Mouse (Mus musculus) midbrain, embryonic 12.5 days (tissue): ENCODE measurements at regions not wholly inside any gene's neighbourhood (a gene's known extent, or its start where the extent isn't known, plus 50 kb on each side); places are given as distances from the start of the nearest gene placed in this dataset.

Source experiments
- ATAC-seq: fragments of 200-750 bp; cut with Nextera tagmentation; 2 replicates; pipeline ENCODE4 v1.8.0; 2017; ENCODE audit warnings: low read depth, moderate TSS enrichment, moderate library complexity; ENCODE audit not compliant: low FRiP score
- H3K27ac ChIP-seq: fragments of 300-500 bp; sonication (generic); replicated peaks from 2 replicates; pipeline ENCODE4 v1.5.1; 2016; ENCODE audit warnings: mild to moderate bottlenecking
- H3K27me3 ChIP-seq: fragments of 300-500 bp; sonication (generic); 2 replicates; pipeline ENCODE4 v1.6.1; 2016; ENCODE audit warnings: mild to moderate bottlenecking
- H3K36me3 ChIP-seq: fragments of 300-500 bp; sonication (generic); 2 replicates; pipeline ENCODE4 v1.6.1; 2016
- H3K4me1 ChIP-seq: fragments of 300-500 bp; sonication (generic); 2 replicates; pipeline ENCODE4 v1.6.1; 2016
- H3K4me2 ChIP-seq: fragments of 300-500 bp; sonication (generic); replicated peaks from 2 replicates; pipeline ENCODE4 v1.6.1; 2016; ENCODE audit warnings: mild to moderate bottlenecking, moderate library complexity
- H3K4me3 ChIP-seq: fragments of 300-500 bp; sonication (generic); 2 replicates; pipeline ENCODE4 v1.5.1; 2016; ENCODE audit warnings: mild to moderate bottlenecking
- H3K9ac ChIP-seq: fragments of 300-500 bp; sonication (generic); replicated peaks from 2 replicates; pipeline ENCODE4 v1.6.1; 2016; ENCODE audit warnings: mild to moderate bottlenecking, moderate library complexity
- H3K9me3 ChIP-seq: fragments of 300-500 bp; sonication (generic); 2 replicates; pipeline ENCODE4 v1.6.1; 2016; ENCODE audit warnings: mild to moderate bottlenecking
- WGBS: fragments of 180-500 bp; shearing (Covaris S2); methylation state at CpG from one replicate; pipeline ENCODE4 v1.1.7; 2016; 5-methylcytosine and 5-hydroxymethylcytosine counted together

DNA sequence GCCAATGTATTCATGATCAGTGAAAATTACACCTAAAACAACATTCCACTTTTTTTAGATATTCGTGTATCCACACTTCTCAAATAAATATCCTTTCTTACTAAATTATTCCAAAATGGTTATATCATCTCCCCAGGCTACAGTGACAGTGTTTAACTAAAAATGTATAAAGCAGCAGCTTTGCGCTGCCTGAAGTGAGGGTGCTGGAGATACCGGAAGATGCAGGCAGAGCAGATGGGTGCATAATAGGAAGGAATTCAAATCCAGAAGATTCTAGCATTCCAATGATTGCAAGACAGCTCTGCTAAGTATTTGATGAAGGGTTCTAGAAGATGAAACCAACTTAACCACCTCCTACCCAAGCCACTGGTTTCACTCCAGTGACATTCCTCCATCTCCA lies 516.9 kb upstream of the Vstm2b start:
- ATAC-seq, result no peak

DNA sequence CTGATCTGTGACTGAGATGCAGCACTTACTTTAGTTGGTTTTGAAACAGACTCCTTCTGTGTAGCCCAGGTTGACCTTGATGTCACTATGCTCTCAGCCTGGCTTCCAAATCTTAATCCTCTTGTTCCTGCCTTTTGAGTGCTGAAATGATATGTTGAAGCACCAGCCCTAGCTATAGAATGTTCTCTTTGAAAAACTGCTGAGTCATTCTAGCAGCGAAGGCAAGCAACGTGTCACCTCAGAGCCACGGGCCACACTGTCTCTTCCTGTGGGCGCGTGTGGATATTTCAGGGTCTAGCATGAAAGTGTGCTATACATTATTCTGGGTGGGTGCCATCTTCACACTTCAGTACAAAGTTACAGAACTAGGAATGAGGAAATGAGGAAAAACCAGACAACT lies 510.0 kb upstream of the Vstm2b start:
- 89% methylated on average over 5 of the region's 5 CpGs for WGBS

More for the DNA sequence above, 516.9 kb upstream of the Vstm2b start:
- H3K36me3 ChIP-seq, result no peaks in the 10 kb centered on the region
- no peaks in the 10 kb centered on the region for H3K9me3 ChIP-seq
- H3K27me3 ChIP-seq, result no peaks in the 10 kb centered on the region
- H3K4me2 ChIP-seq, result no peak overlapping the region
- H3K9ac ChIP-seq, result no peak overlapping the region
- WGBS, result 87% methylated on average over 3 of the region's 3 CpGs
- H3K4me1 ChIP-seq, result peaks cover 5% of the 10 kb centered on the region; the same call in 1 of the 2 replicates
- H3K4me3 ChIP-seq, result no peak overlapping the region
- no peak overlapping the region for H3K27ac ChIP-seq

DNA sequence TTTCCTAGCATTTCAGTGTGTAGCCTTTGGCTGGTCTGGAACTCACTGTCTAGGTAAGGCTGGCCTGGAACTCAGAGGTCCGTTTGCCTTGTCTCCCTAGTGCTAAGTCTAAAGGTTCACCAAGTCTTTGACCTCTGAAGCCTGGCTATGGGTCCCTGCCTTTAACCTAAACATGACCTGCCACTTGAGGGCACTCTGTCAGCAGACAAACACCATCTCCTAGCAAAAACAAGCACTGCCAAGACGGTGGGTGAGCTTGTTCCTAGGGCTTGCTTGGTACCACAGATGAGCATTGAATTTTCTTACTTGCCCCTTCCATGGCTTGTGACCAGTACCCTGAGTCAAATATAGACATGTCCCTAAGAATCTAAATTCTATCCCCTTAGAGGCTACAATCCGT lies 508.3 kb upstream of the Vstm2b start:
- no peak for ATAC-seq

More for the DNA sequence above, 510.0 kb upstream of the Vstm2b start:
- no peak for ATAC-seq
- no peak overlapping the region for H3K4me3 ChIP-seq
- H3K9ac ChIP-seq, result no peak overlapping the region
- H3K27ac ChIP-seq, result no peak overlapping the region
- peaks cover 31% of the 10 kb centered on the region for H3K4me1 ChIP-seq
- H3K36me3 ChIP-seq, result no peaks in the 10 kb centered on the region
- H3K4me2 ChIP-seq, result no peak overlapping the region
- no peaks in the 10 kb centered on the region for H3K27me3 ChIP-seq
- H3K9me3 ChIP-seq, result no peaks in the 10 kb centered on the region

DNA sequence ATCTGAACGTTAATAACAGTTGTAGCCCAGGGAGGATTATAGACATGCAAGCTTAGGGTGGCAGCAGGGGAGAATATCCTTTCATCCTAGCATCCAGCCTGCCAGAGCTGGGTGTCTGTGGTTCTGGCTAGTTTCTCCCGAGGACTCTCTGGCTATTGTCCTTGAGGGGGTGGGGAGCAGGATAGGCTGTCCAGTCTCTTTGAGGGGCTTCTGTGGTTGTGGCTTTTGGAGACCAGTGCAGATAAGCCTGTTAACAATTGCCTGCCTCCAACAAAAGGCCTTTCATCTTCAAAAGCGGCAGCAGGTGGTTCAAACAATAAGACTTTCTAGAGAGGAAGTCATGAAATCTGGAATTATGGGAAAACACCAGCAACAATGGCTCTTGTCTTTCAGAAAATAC lies 507.2 kb upstream of the Vstm2b start:
- H3K27ac ChIP-seq, result peak overlapping the region; percentile 76
- no peaks in the 10 kb centered on the region for H3K36me3 ChIP-seq
- H3K4me2 ChIP-seq, result no peak overlapping the region
- H3K9ac ChIP-seq, result no peak overlapping the region
- H3K4me1 ChIP-seq, result peaks cover 33% of the 10 kb centered on the region
- H3K9me3 ChIP-seq, result no peaks in the 10 kb centered on the region
- no peak overlapping the region for H3K4me3 ChIP-seq
- ATAC-seq, result peak; percentile 74
- 8% methylated on average over 3 of the region's 3 CpGs for WGBS
- H3K27me3 ChIP-seq, result no peaks in the 10 kb centered on the region

More for the DNA sequence above, 508.3 kb upstream of the Vstm2b start:
- H3K27me3 ChIP-seq, result no peaks in the 10 kb centered on the region
- no peak overlapping the region for H3K4me2 ChIP-seq
- 0 out of 2 replicates have a peak overlapping the region, but pooled peaks have one; percentile 76 for H3K27ac ChIP-seq
- H3K9ac ChIP-seq, result no peak overlapping the region
- H3K4me3 ChIP-seq, result no peak overlapping the region
- peaks cover 33% of the 10 kb centered on the region for H3K4me1 ChIP-seq
- no peaks in the 10 kb centered on the region for H3K9me3 ChIP-seq
- WGBS, result 32% methylated on average over 3 of the region's 3 CpGs
- no peaks in the 10 kb centered on the region for H3K36me3 ChIP-seq

DNA sequence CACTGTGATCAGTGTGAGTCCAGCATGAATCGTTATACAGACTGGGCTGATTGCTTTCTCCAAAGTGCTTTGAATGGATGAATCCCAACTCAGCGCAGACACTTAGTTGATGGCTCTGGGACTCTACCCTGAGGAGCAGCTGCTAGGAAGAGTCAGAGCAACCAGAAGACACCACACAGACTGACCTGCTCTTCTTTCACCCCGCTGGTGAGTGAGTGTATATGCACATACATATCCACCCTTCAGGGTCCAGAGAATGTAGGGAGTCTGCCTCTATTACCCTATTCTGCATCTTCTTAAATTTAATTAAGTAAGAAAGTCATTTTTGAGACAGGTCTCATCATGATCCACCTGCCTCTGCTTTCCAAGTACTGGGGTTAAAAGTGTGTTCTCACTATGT lies 506.5 kb upstream of the Vstm2b start:
- Histone ChIP-seq H3K27ac (peak overlapping the region; percentile 76), H3K27me3 (no peaks in the 10 kb centered on the region), H3K4me2 (no peak overlapping the region), H3K9me3 (no peaks in the 10 kb centered on the region), H3K36me3 (no peaks in the 10 kb centered on the region), H3K4me3 (no peak overlapping the region), H3K9ac (no peak overlapping the region), H3K4me1 (peaks cover 33% of the 10 kb centered on the region)
- peak; percentile 36 for ATAC-seq
- WGBS, result 38% methylated on average over 3 of the region's 3 CpGs

DNA sequence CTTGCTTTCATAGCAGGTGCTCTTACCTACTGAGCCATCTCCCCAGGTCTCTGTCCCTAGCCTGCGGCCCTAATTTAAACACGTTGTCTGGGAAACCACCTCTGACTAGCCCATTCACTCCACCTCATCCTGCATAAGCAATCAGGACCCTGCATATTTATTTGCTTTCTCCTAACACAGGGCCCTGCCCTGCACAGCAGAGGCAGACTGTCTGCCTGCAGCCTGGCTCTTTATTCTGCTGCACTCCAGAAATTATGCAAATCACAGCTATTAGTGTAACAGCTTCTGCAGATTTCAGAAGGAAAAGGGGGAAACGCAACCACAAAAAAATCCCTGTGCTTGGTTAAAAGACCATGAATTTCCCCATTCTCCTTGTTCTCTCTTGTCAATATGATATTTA lies 505.9 kb upstream of the Vstm2b start:
- peak; percentile 89 for ATAC-seq
- 3% methylated on average over 3 of the region's 3 CpGs for WGBS
- Histone ChIP-seq H3K4me3 (no peak overlapping the region), H3K9ac (no peak overlapping the region), H3K4me1 (peaks cover 33% of the 10 kb centered on the region), H3K27ac (peak overlapping the region; percentile 76), H3K27me3 (no peaks in the 10 kb centered on the region), H3K9me3 (no peaks in the 10 kb centered on the region), H3K36me3 (no peaks in the 10 kb centered on the region), H3K4me2 (no peak overlapping the region)

DNA sequence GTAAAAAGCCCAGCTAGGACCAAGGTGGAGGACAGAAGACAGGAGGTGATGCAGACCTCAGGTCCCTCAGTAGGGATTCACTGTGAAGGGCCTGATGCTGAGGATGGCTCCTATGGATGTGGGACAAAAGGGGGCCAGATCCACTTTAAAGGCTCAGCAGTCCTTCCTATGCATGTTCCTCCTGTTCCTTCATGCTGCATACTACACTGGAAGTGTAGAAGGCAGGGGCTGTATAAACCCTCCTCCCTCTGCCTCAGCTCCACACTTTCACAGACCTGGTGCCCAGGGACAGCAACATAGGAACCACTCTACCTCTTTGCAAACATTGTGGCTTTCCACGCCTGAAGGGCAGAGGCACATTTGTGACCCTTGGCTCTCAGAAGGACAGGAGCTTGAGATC lies 505.4 kb upstream of the Vstm2b start:
- Histone ChIP-seq H3K4me3 (no peak overlapping the region), H3K4me1 (peaks cover 33% of the 10 kb centered on the region), H3K27me3 (no peaks in the 10 kb centered on the region), H3K27ac (peak overlapping the region; percentile 76), H3K9ac (no peak overlapping the region), H3K36me3 (no peaks in the 10 kb centered on the region), H3K9me3 (no peaks in the 10 kb centered on the region), H3K4me2 (no peak overlapping the region)
- WGBS, result 56% methylated on average over 1 of the region's 1 CpGs
- peak; percentile 16 for ATAC-seq

DNA sequence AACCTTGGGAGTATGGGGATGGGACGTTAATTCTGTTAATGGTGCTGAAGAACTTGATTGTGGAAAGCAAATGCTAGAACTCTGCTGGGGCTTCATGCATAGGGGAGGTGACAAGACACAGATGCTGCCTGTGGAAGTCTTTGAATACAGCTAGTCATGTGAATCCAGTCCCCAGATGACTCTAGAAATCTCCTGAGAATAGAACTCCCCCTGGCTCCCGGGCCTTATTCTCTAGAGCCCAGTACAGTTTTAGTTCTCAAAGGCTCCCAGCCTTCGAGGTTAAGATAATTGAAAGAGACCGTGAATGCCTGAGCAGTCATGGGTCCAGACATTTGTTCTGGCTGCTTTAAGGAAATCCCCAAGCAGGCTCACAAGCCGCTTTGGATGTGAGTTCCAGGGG lies 499.9 kb upstream of the Vstm2b start:
- no peaks in the 10 kb centered on the region for H3K36me3 ChIP-seq
- no peak overlapping the region for H3K4me2 ChIP-seq
- H3K4me1 ChIP-seq, result peaks cover 8% of the 10 kb centered on the region
- H3K27me3 ChIP-seq, result no peaks in the 10 kb centered on the region
- no peak for ATAC-seq
- no peak overlapping the region for H3K9ac ChIP-seq
- no peak overlapping the region for H3K27ac ChIP-seq
- WGBS, result 42% methylated on average over 5 of the region's 5 CpGs
- H3K9me3 ChIP-seq, result no peaks in the 10 kb centered on the region
- H3K4me3 ChIP-seq, result no peak overlapping the region

DNA sequence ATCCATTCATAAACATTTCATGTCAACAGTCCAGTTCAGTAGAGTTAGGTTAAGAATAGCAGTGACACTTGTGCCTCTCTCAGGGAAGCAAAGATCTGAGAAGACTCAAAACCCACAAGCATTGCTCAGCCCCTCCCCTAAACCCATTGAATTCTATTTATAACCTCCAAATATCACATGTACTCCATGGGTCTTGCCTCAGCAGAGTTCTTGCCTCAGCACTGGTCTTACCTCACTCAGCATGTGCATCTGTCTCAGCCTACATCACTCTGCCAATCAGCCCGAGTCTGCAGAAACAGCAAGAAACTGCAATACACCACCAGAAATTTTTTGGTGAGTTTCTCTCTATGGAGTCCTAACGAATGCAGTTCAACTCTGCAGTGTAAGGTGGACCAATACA lies 478.8 kb upstream of the Vstm2b start:
- ATAC-seq, result no peak
- H3K36me3 ChIP-seq, result no peaks in the 10 kb centered on the region
- no peak overlapping the region for H3K4me3 ChIP-seq
- 81% methylated on average over 2 of the region's 2 CpGs for WGBS
- no peak overlapping the region for H3K27ac ChIP-seq
- H3K27me3 ChIP-seq, result no peaks in the 10 kb centered on the region
- H3K9ac ChIP-seq, result no peak overlapping the region
- H3K9me3 ChIP-seq, result no peaks in the 10 kb centered on the region
- no peak overlapping the region for H3K4me2 ChIP-seq
- no peaks in the 10 kb centered on the region for H3K4me1 ChIP-seq

DNA sequence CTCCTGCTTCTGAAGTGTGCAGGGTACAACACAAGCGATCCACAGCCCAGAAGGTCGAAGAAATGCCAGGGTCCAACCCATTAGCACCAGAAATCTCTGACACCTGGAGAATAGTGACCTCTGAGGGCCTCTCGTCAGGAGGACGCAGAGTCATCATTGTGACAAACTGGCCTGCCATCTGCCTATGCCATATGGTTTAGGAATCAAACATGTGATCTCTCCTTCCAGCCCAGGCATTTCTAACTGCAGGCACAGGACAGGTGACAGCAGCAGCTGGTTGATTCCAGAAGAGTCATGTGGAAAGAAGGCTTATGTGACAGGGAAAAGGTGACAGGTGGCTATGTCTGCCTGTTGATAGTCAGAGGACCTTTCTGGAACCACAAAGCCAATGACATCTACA lies 476.0 kb upstream of the Vstm2b start:
- Histone ChIP-seq H3K36me3 (no peaks in the 10 kb centered on the region), H3K27me3 (no peaks in the 10 kb centered on the region), H3K9me3 (no peaks in the 10 kb centered on the region), H3K4me3 (no peak overlapping the region), H3K27ac (no peak overlapping the region), H3K9ac (no peak overlapping the region), H3K4me2 (no peak overlapping the region), H3K4me1 (no peaks in the 10 kb centered on the region)
- 78% methylated on average over 4 of the region's 4 CpGs for WGBS
- no peak for ATAC-seq

DNA sequence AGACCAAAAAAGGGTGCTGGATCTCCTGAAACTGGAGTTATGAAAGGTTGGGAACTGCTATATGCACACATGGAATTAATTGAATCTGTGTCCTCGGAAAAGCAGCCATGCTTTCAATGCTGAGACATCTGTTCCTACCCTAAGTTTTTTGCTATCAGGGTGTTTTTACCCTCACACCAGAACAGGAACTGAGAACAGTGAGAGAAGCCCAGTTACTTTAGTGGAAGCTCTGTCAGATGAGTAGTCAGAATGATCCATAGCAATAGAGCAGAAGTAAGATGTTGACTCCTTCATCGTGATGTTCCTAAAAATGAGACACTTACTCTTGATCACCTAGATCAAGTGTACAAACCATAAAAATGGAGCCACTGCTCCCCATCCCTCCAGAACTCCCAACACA lies 468.7 kb upstream of the Vstm2b start:
- Histone ChIP-seq H3K27me3 (no peaks in the 10 kb centered on the region), H3K9me3 (no peaks in the 10 kb centered on the region), H3K27ac (no peak overlapping the region), H3K4me1 (no peaks in the 10 kb centered on the region), H3K9ac (no peak overlapping the region), H3K4me2 (no peak overlapping the region), H3K4me3 (no peak overlapping the region), H3K36me3 (no peaks in the 10 kb centered on the region)
- no peak for ATAC-seq
- WGBS, result 92% methylated on average over 2 of the region's 2 CpGs

DNA sequence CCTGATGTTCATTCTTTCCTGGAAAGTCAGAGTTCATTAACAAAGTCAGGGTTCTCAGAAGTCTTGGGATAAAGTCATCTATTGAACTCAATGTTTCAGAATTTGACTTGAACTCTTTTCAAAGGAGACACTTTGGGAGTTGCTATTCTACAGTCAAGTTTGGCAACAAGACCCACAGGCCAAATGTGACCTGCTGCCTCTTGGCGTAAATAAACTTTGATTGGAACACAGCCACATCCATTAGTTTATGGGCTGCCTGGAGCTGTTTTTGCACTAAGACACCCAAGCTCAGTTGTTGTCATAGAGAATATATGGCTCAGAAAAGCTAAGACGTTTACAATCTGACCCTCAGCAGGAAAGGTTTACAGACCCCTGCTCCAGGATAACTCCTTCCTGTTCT lies 464.2 kb upstream of the Vstm2b start:
- no peaks in the 10 kb centered on the region for H3K4me1 ChIP-seq
- H3K4me2 ChIP-seq, result no peak overlapping the region
- no peak overlapping the region for H3K9ac ChIP-seq
- H3K27ac ChIP-seq, result no peak overlapping the region
- H3K27me3 ChIP-seq, result no peaks in the 10 kb centered on the region
- H3K9me3 ChIP-seq, result no peaks in the 10 kb centered on the region
- no peak overlapping the region for H3K4me3 ChIP-seq
- no peak for ATAC-seq
- 80% methylated on average over 2 of the region's 2 CpGs for whole genome bisulfite sequencing
- H3K36me3 ChIP-seq, result no peaks in the 10 kb centered on the region

DNA sequence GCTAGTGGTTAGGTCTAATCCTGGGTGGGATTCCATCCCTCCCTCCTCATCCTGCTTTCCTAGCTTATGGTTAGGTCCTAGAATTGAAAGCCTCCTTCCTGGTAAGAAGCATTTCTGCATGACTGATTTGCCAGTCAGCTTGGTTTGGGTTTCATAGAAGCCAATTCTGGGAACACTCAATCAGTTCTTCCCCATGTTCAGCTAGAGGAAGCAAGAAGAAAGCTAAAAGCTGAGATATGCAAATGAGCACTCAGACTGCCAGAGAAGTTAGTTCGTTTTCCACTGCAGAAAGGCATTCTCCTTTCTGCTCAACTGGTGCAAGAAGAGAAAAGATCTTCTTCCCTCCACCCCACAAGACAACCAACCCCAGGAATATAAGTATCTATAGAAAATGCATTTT lies 457.0 kb upstream of the Vstm2b start:
- Histone ChIP-seq H3K9me3 (no peaks in the 10 kb centered on the region; the same call in 1 of the 2 replicates), H3K27ac (no peak overlapping the region), H3K4me3 (no peak overlapping the region), H3K27me3 (no peaks in the 10 kb centered on the region), H3K36me3 (no peaks in the 10 kb centered on the region), H3K9ac (no peak overlapping the region), H3K4me1 (no peaks in the 10 kb centered on the region), H3K4me2 (no peak overlapping the region)
- 29% methylated on average over 1 of the region's 1 CpGs for WGBS
- no peak for ATAC-seq
